In genomic region chr5:9068886-9069285, GRCm38 (mm10) we compare ENCODE assay signal across 8 mouse cellular contexts. TPM values are rescaled to one million over a fixed set of nuclear protein-coding genes. Genes with fewer than 3 reads are reported as not detected.
DNase-seq lines count a peak whose midpoint lies in the region.
"Had no signal": no experiment of that assay in that cellular context is flagged by ENCODE, and none has a peak within 500 bp of the region (broad histone marks: within the 10 kb centered on the region; RNA-seq: fewer than 3 reads in every experiment).

No protein-coding gene starts in this region.

- no peak overlapping the region for H3K4me3 ChIP-seq in brown adipose tissue, adult 24 weeks (ENCODE audit: insufficient read depth, low read depth, low read length)
- H3K4me3 ChIP-seq: limb, embryonic 12.5 days had no signal

- H3K4me1 ChIP-seq in brown adipose tissue, adult 24 weeks (ENCODE audit: control insufficient read depth, insufficient read depth, insufficient read length, low read length): no peaks in the 10 kb centered on the region
- H3K4me1 ChIP-seq: limb, embryonic 12.5 days had no signal

- DNase-seq in right cerebral cortex, adult 18-20 months: peak; percentile 57
- no peak for DNase-seq in right cerebral cortex, postnatal 4 days
- peak; percentile 33 for DNase-seq in gastrocnemius, postnatal 14 days
- DNase-seq in layer of hippocampus, postnatal 36 days: peak; percentile 47
- DNase-seq in right cerebral cortex, postnatal 10 days (ENCODE audit: low spot score in 2 of 2): peak; percentile 54 to 58
- DNase-seq in thymus, adult 18-20 months: no peak

- intact Hi-C loops in gastrocnemius, postnatal 14 days (cut with DNase I; ENCODE audit: low total_unique reads): no loop called here

- 0 out of 2 replicates have a peak overlapping the region, but pooled peaks have one; percentile 5 for H3K27ac ChIP-seq in brown adipose tissue, adult 24 weeks (replicated peaks; ENCODE audit: low read depth, low read length)
- H3K27ac ChIP-seq: limb, embryonic 12.5 days had no signal

RNA-seq across cellular contexts. Expression of gene Tmem243, which starts 31.6 kb away (rescaled TPM):
- polyA plus RNA-seq in brown adipose tissue, adult 24 weeks (2012; ENCODE audit: insufficient read depth, insufficient read length, missing spikeins): 73.7 and 92.2 TPM in 2 replicates
- total RNA-seq in gastrocnemius, postnatal 14 days (2021): 1 to 10 TPM; 4.2 to 6.2 TPM
- total RNA-seq in layer of hippocampus, postnatal 36 days (2021): 1 to 10 TPM; 8.5 to 9.6 TPM

Comparison
In these comparisons a context has a peak if more than half of its experiments do, and no peak if none do; other contexts are left out.
1. DNase-seq: peak in right cerebral cortex, adult 18-20 months (single experiment), gastrocnemius, postnatal 14 days (single experiment), layer of hippocampus, postnatal 36 days (2 of 2) and right cerebral cortex, postnatal 10 days (2 of 2); none in right cerebral cortex, postnatal 4 days (single experiment) and thymus, adult 18-20 months (0 of 2).